Mouse (Mus musculus) thymus, postnatal 14 days (tissue): ENCODE results near the gene Olfr692.
"Not testable (repeated sequence)": the region's sequence is repeated elsewhere in the genome, so short reads cannot be mapped to it uniquely, and the experiment has no call there.

Experiments
- DNase-seq: peaks from one replicate; pipeline ENCODE4 v3.0.0; 2021

Olfr692 gene

DNA sequence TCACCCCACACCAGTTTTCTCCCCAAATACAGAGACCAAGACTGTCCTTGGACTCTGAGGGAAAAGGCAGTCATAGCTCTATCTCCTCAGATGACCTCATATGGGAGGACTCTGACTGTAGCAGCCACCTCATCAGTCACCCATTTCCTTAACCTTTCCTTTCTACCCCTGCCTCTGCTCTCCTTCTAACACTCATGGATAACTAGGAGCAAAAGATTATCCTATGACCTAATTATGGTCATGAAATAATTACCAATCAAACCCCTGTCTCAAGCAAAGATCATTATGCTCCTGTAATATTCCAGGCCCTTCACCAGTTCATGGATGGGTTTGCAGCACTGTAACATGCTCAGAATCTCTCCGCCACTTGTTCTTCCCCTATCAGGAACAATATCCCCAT, at the start of gene Olfr692:
Gene Olfr692, plus strand, starts transcription at position 301 of the 400 bp plus-strand sequence.
- no peak for DNase-seq

DNA sequence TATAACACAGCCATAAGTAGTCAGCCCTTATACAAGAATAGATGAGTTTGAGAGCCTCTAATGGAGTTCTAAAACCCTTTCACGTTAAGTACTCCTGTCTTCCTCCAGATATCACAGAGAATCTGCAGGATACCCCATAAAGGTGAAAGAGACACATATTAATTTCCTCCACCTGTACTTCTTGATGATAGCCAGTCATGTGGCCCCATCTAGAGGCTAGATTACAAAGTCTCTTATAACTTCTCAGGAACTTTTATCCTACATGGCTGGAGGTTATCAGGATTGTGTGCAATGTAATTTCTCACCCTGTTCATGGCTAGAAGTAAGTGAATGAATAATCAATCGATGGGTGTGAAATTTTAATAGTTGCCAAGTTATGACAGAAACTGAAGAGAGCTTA, 42.7 kb upstream of the Olfr692 start:
- DNase-seq: no peak

DNA sequence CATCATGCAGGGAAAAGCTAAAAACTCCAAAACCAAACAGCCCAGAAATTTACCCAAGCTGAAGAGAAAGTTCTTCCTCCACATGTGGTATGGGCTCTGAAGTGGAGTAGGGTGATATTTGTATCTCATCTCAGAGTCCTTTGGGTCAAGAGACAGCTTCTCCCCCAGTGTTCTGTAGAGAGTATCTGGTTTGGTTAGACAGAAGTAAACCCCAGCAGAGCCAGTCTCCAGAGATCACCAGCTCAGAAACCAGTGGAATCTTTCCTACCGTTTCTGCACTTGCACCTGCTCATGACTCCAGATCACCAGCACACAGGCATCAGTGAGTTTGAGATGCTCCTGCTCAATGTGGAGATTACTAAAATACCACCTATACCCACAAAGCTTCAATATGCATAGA, 34.0 kb upstream of the Olfr692 start, which contains the start of gene Olfr690:
Gene Olfr690, minus strand, starts transcription at position 101 of the 400 bp plus-strand sequence.
- DNase-seq: no peak

DNA sequence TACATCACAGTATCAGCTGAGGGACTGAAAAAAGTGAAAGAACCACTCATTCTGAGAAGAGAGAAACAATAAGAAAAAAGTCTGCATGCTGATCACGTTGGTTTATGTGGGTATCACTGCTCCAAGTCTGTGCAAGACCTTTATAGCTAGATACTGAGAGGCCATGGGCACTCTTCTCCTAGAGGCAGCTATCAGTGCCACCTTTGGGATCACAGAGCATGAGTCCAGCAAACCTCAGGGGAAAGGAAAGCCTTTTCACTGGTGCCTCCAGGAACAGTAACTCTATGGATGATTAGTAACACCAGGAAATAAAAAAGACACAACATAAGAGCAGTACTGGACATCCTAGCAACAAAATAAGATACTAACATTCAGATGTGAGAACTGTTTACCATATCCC, 25.9 kb upstream of the Olfr692 start, which contains the start of gene Olfr691:
Gene Olfr691, minus strand, starts transcription at position 101 of the 400 bp plus-strand sequence.
- no peak for DNase-seq

DNA sequence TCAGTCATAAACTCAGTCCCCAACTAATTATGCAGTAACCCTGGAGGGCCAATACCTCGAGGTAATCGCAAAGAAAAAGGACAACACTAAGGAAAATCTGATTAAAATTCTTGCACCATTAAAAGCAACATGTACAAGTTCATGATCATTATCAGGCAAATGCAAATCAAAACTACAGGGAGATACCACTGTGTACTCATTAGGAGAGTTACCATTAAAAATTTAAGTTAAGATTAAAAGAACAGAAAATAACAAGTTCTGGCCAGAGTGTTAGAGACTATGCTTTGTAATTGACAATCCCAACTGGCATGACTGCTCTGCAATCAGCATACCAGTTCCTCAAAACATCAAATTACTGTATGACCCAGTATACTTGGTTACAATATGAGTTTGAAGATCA, 25.3 kb upstream of the Olfr692 start:
- no peak for DNase-seq

DNA sequence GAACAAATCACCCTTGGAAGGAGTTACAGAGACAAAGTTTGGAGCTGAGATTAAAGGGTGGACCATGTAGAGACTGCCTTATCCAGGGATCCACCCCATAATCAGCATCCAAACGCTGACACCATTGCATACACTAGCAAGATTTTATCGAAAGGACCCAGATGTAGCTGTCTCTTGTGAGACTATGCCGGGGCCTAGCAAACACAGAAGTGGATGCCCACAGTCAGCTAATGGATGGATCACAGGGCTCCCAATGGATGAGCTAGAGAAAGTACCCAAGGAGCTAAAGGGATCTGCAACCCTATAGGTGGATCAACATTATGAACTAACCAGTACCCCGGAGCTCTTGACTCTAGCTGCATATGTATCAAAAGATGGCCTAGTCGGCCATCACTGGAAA, 12.0 kb upstream of the Olfr692 start:
- not testable (repeated sequence) for DNase-seq

DNA sequence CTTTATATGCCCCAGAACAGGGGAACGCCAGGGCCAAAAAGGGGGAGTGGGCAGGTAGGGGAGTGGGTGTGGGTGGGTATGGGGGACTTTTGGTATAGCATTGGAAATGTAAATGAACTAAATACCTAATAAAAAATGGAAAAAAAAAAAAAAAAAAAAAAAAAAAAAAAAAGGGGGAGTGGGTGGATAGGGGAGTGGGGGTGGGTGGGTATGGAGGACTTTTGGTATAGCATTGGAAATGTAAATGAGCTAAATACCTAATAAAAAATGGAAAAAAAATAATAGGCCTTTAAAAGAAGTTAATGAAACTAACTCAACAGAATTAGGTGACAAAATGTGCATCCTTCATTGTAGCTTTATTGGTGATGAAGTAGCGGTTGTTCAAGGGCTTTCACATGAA, 11.5 kb upstream of the Olfr692 start:
- not testable (repeated sequence) for DNase-seq

DNA sequence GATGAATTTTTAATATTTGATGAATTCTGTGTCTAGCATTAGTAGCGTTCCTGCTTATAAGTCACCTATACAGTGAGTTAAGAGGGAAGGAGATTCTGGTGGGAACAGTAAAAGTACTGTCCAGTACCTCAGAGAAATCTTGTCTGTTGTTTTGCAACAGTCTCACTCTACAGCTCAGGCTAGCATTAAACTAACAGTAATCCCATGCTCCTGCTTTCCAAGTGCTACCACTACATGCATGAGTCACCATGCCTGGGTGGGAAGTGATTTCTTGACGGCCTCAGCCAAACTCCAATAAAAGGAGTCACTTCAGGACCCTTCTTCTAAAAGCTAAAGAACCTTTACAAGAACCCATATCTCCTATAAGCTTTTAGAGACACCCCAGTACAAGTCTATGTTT, 6.3 kb upstream of the Olfr692 start:
- no peak for DNase-seq

DNA sequence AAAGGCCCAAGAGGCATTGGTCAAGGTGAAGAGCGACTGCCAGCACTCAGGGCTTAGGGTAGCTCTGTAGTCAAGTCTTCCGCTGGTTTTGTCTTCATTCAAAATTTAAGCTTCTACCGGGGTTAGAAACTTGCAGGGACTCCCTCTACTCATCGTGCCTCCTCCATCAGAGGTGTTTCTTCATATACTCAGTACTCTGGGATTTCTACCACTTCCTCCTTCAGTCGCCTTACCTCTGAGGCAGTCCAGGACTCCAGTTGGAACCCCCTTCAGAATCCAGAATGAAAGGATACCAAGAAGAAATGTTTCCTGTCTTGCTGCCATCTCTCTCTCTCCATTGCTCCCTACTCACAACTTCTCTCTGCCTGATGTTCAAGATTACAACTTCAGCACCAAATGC, 762 bp upstream of the Olfr692 start:
- no peak for DNase-seq

DNA sequence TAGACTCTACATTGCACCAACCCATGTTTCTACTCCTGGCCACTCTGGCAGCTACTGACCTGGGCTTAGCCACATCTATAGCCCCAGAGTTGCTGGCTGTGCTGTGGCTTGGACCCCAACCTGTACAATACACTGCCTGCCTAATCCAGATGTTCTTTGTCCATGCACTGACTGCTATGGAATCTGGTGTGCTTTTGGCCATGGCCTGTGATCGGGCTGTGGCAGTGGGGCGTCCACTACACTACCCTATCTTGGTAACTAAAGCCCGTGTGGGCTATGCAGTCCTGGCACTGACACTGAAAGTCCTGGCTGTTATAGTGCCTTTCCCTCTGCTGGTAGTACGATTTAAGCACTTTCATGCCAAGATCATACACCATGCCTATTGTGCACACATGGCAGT, 491 bp downstream of the Olfr692 start:
- DNase-seq: no peak

DNA sequence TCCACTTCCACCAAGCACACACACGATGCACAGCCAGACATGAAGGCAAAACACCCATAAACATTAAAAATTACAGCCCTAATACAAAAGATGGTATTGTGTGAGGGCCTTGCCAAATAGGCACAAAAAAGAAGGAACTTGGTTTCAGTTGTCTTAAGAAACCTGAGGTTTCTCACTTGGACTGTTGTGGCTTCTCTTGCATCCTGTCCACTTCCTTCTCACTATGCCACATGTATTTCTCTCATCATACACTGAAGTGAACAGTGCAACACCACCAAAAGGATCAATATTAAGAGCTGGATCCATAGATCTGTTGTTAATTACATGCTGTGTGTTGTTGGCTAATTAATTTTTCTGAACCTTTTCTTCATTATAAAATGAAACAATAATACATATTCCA, 4.9 kb downstream of the Olfr692 start:
- DNase-seq: no peak

DNA sequence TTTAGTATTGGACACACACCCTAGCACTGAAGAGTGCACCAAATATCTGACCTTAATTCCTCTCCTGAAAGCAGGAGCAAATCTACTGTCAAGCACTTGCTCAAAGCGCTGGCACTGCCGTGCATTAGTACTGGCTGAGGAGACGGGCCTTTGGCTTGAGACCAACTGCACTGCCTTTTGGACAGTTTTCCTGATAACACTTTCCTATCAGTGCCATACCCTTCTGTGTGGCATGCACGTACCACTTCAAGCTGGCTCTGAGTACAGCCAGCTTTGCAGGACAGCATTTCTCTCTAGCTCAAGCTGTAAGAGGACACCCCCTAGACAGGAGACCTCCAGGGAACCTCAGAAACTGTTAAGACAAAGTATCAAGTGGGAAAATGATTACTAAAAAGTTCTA, 5.5 kb downstream of the Olfr692 start:
- DNase-seq: no peak

DNA sequence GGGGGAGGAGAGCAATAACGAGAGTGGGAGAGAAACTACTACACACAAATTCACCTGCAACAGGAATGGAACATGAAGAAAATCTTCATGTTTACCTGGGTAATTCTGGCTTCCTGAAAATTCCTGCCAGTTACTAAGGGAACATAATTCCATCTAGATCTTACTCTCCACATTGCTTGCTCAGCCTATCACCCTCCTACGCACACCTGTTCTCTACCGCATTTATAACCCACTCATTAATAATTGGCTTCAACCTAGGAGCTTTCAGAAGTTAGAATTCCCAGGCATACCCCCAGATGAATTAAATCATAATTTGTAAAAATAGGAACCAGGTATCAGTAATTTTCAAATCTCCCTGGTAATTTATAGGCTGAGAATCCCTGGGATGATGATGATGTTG, 5.9 kb downstream of the Olfr692 start:
- DNase-seq: no peak

DNA sequence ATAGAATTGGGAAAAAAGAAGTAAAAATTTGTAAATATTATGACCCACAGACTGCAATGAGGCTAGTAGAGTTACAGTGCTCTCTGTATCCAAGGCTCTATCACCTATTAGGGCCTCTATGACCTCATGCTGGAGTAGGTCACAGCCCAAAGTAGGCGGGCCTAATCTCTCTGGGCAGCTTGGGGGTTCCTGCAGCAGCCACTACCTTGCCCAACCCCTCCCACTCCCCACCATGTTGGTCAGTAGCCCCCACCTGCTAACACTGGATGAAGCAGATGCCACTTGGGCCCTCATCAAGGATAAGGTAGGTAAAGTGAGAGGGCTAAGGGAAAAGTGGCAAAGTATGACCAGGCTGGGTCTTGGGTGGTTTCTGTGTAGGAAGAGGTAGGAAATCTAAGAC, 6.8 kb downstream of the Olfr692 start, which contains the start of gene Gm5901:
Gene Gm5901, plus strand, starts transcription at position 173 of the 400 bp plus-strand sequence.
- no peak for DNase-seq

DNA sequence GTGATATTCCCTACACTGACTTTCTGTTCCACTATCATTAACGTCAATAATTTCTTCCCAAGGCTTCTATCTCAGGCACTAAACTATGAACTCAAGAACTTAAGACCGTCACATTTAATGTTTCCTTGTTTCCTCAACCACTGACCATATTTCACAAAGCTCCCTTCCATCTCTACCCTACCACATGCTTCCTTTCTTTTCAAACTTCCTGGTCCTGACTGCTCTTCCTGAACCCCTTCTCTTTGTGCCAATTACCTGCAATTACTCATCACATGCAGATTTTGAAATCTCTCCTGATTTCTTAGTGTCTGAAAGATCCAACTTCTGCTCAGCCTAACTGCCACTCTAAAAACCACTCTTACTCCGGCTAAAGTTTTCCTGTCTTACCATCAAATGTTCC, 12.3 kb downstream of the Olfr692 start:
- DNase-seq: no peak

DNA sequence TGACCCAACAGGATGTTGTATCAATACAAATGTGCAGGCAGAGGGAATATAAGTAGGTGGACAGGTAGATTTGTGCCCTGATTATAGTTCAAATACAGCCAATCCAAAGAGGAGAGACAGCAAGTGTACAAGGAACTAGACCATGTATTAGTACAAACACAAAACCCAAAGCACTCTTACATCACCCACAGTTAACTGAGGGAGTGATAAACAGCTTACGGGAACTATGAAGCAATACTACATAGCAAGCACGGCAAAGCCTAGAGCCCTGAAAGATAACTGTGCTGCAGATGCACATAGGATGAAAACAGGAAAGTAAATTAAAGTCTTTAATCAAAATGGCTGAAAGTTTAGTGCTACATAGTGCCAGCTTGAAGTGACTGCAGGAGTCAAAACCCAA, 19.7 kb downstream of the Olfr692 start:
- no peak for DNase-seq

DNA sequence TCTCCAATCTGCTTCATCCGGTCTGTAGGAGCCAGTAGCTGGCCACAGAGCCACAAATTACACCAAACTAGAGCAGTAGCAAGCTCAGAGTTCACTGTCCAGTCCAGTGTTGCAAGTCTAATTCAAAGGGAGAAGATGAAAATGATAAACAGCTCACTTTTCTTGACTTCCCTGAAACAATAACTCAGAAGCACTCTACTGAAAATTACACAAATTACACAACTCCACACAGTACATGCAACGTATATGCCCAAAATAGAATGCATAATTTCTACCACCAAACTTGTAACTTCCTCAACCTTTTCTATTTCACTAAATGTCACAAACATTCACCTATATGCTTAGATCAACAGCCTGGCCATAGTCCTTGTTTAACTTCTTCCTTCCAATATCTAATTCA, 22.2 kb downstream of the Olfr692 start:
- no peak for DNase-seq

DNA sequence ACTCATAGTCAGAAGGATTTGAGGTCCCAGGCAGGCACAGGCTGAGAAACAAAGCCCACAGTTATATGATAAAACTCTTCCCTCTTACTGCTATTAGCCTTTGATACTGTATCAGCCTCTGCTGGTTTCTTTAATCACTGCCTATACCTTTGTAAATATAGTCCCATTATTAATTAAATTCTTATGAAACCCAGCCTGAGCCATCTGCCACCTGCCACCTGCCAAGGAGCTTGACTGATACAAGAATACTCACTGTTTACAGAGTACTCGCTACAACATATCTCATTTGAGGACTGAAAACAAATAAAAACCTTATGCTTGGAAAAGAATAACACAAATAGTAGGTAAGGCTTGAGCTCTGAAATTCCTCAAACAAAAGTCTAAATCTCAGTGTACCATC, 26.6 kb downstream of the Olfr692 start:
- no peak for DNase-seq

DNA sequence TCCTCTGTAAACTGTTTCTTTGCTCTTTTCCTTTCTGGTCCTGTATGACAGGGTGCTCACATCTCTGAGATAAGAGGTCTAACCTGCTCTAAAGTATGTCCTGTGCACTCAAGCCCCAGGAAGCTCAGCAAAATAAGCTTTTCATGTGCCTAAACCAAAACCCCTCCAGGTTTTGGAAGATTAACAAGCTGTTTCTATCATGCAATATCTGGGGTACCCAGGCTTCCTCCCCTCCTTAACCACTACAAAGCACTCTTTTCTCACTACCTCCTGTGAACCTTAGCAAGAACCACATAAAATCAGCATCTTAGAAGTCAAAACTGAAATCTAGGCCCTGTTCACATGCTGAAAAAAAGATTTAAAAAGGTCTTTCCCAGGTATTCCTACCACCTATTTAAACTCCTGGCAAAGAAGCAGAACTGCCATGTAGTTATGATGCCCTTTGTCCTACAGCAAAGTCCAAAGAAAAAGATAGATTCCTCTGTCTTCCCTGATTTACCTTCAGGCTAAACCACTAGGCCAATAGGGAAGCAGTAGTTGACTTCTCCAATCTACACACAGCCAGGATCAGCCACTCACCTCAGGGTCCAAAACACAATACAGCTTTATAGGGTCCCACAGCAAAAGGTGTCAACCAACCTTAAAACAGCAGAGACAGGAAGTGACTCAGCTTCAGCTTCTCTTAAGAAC, 27.2 kb downstream of the Olfr692 start:
- peak; percentile 15 for DNase-seq

DNA sequence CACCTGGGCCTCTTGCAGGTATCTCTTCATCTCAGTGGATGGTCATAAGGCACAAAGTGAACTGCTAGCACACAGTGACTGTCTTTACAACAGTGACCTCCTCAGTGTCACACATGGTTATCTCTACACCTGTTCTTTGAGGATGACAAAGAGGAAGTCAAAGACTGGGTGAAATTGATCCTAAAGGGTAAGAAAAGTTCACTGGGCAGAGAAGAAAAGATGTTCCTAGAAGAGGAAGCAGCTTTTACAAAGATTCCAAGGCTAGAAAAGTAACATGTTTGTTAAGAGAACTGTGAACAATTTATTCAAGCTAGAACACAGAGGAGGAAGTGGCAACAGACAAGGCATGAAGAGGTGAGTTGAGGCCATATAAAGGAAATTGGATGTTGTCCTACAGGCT, 28.1 kb downstream of the Olfr692 start:
- DNase-seq: no peak

DNA sequence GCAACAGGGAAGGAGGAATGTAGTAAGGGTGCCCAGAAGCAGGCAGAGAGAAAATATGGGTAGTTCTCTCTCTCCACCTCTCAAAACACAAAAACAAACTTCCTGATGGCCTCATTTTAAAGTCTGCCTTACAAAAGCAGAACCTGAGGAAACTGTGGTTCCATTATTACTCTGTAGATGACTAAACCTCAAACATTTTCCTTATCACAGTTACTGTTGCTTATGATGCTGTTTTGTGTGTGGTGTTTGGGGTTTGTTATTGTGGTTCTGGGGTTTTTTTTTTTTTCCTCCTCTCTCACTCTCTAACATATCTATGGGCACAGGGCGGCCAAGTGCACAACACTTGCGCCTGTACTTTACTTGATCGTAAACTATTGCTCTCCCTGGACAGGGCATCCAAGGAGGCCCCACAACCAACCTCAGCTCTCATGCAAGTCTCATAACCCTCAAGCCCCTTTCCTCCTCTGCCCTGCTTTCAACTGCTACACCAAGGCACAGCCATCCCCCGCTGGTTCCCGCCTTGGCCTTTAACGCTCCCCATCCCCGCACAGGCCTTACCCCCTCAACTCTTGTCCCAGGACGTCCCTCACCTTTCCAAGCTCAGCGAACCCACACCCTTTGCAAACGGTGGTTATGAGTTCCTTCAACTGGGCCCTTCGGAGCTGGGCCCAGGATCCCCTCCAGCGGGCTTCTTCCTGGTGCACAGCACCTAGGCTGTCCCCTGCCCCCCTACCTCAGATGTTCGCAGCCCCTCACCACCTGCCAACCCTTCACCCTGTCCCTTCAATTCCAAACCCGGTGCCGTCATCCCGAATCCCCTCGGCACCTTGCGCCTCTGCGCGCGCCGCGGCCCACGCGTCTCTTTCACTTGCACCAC, 31.3 kb downstream of the Olfr692 start:
- DNase-seq: no peak

DNA sequence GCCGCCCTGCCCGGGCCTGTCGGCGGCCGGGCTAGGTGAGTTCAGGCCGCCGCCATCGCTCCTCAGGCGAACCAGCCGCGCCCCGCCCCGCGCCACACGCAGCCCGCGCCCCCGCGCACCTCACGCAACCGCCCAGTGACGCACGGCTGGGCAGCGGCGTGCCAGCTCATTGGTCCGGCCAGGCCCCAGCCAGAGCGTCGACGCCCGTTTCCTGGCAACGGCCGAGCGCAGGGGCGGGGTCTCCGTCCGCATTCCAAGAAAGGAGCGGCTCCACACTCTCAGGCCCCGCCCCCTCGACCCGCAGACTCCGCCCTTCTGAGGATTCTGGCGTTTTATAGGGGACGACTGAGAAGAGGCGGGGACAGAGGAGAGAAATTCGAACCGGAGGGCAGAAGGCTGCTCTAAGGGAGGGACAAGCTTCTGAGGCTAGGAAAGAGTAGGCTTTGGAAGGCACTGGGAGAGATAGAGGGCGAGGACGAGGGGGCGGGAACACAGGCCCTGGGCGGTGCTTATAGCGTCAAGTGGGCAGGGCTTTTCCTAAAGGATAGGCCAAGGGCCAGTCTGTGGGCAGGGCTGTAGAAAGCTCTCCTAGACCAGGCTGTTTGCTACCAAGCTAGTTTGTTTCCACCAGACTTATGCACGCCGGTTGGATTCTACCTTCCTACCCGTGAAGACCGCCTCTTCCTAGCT, 32.0 kb downstream of the Olfr692 start, which contains the start of gene Fam160a2:
Gene Fam160a2, minus strand, starts transcription at position 120 of the 690 bp plus-strand sequence.
- peak; percentile 99 for DNase-seq

DNA sequence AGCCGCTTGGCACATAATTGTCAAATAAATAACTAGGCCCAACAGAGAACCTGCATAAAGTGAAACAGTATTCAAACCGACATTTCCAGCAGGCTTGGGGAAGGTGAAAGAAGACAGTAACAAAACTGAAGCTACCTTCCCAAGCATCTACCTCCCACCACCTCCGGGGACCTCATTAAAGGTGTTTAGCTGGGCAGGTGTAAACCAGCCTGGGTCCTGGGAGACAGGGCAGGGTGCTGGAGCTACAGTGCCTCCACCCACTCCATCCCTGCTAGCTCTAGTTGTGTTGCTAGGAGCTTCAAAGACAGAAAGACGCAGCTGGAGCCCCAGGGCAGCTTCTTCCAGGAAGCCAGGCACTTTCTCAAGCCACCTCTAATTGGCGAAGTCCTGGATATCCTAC, 36.2 kb downstream of the Olfr692 start, which contains the start of gene Cnga4:
Gene Cnga4, plus strand, starts transcription at position 301 of the 400 bp plus-strand sequence.
- no peak for DNase-seq
